Mouse (Mus musculus) CH12.LX (cell line): Measurements from ENCODE around the gene Wnt3a.

Source experiments
- CHD2 ChIP-seq: IDR thresholded peaks from 2 replicates; pipeline ENCODE4 v1.6.1; 2011; ENCODE audit warnings: low read length, improper control_type of control experiment
- CTCF ChIP-seq, 2 experiments: IDR thresholded peaks in 1 of 2; conservative IDR thresholded peaks in 1 of 2; 2 replicates each; pipeline ENCODE4 v1.5.1; 2011 to 2012; ENCODE audit warnings: low read depth in 2 of 2, low read length in 2 of 2, improper control_type of control experiment in 1 of 2, inconsistent platforms in 1 of 2, mild to moderate bottlenecking in 1 of 2, moderate library complexity in 1 of 2
- E2F4 ChIP-seq: IDR thresholded peaks from 2 replicates; pipeline ENCODE4 v1.6.1; 2011; ENCODE audit warnings: low read depth, low read length, improper control_type of control experiment; ENCODE audit not compliant: insufficient replicate concordance

DNA sequence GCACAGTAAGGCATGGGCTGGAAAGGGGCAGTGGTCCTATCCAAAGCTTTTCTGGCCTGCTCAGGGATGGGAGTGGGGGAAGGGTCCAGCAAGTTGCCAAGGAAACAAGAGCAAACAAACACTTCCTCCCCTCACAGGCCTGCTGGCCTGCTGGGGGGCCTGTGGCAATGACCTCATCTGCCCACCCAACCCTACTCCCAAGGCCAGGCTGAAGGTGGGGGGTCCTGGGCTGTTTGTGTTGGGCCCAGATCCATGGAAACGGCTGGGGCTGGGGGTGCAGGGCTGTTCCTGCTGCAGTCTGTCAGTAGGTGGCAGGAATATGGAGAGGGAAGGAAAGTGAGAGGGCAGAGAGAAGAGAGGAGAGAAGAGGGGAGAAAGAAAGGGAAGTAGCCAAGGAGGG lies 45.8 kb upstream of the Wnt3a start:
- TF ChIP-seq E2F4 (no peak), CTCF (conservative IDR thresholded peaks at IDR 0.05 in 1 of 2, IDR thresholded peaks at IDR 0.05 in 1 of 2; ENCODE audit: low read depth in 2 of 2, low read length in 2 of 2) (no peak), CHD2 (no peak)
